In genomic region chr4:116722230-116722629, GRCm38 (mm10) we compare ENCODE assay signal across 11 mouse cellular contexts. TPM values are rescaled to one million over a fixed set of nuclear protein-coding genes. Genes with fewer than 3 reads are reported as not detected.
A peak's percentile ranks its signal among the peaks of the same experiment; 100 is the strongest.
DNase-seq lines count a peak whose midpoint lies in the region; ATAC-seq and TF ChIP-seq lines count a peak whose summit lies in the region.
"Had no signal": no experiment of that assay in that cellular context is flagged by ENCODE, and none has a peak within 500 bp of the region (broad histone marks: within the 10 kb centered on the region; RNA-seq: fewer than 3 reads in every experiment).

No protein-coding gene starts in this region.

- no peak overlapping the region for H3K4me3 ChIP-seq in heart, embryonic 16.5 days (ENCODE audit: low read length)
- H3K4me3 ChIP-seq in neural tube, embryonic 12.5 days, result no peak overlapping the region
- H3K4me3 ChIP-seq in intestine, embryonic 15.5 days (replicated peaks), result no peak overlapping the region
- H3K4me3 ChIP-seq in small intestine, adult 2 months (ENCODE audit: low read depth, low read length), result peak overlapping the region; percentile 48

- TF ChIP-seq CTCF in small intestine, adult 2 months (IDR thresholded peaks at IDR 0.05; ENCODE audit: extremely low read depth, insufficient read length, insufficient replicate concordance, low read depth, low read length), result no peak

- peak overlapping the region; percentile 97 for H3K4me2 ChIP-seq in heart, embryonic 16.5 days (ENCODE audit: low read depth, low read length)
- peak overlapping the region; percentile 74 for H3K4me2 ChIP-seq in neural tube, embryonic 12.5 days (replicated peaks)
- H3K4me2 ChIP-seq in intestine, embryonic 15.5 days (replicated peaks), result peak overlapping the region; percentile 88

- H3K4me1 ChIP-seq in heart, embryonic 16.5 days (ENCODE audit: control insufficient read depth, insufficient read depth, low read length), result peaks cover 13% of the 10 kb centered on the region
- peaks cover 7% of the 10 kb centered on the region; the same call in 1 of the 2 replicates for H3K4me1 ChIP-seq in neural tube, embryonic 12.5 days
- 0 out of 2 replicates have a peak, but pooled peaks cover 7% of the 10 kb centered on the region for H3K4me1 ChIP-seq in intestine, embryonic 15.5 days (replicated peaks)
- H3K4me1 ChIP-seq in small intestine, adult 2 months (ENCODE audit: control insufficient read depth, insufficient read depth, insufficient read length, low read length), result peaks cover 9% of the 10 kb centered on the region; the same call in 1 of the 2 replicates

- no peaks in the 10 kb centered on the region for H3K36me3 ChIP-seq in heart, embryonic 16.5 days (ENCODE audit: control insufficient read depth, insufficient read depth)
- no peaks in the 10 kb centered on the region for H3K36me3 ChIP-seq in neural tube, embryonic 12.5 days
- H3K36me3 ChIP-seq in intestine, embryonic 15.5 days, result no peaks in the 10 kb centered on the region
- H3K36me3 ChIP-seq in small intestine, adult 2 months (ENCODE audit: control insufficient read depth, insufficient read depth, low read length), result peaks cover 1% of the 10 kb centered on the region; the same call in 1 of the 2 replicates

- intact Hi-C loops in heart, postnatal 14 days (cut with DNase I), result loop anchor here (5.0 kb wide), 1 partner anchor 270 kb away; the partner anchor contains the start of gene Urod

- DNase-seq in heart, postnatal 14 days, result no peak
- DNase-seq in neural tube, embryonic 10.5 days (ENCODE audit: extremely low spot score, low spot score), result no peak
- DNase-seq in right cerebral cortex, postnatal 36 days (ENCODE audit: low spot score in 2 of 2), result no peak
- no peak for DNase-seq in c-Kit-positive CD71-positive TER-119-positive erythroid progenitor cells, embryonic 14.5 days (ENCODE audit: low spot score)
- DNase-seq: heart, adult 11 months; lung, postnatal 36 days; right cerebral cortex, postnatal 4 days had no signal

- no peak for TF ChIP-seq POLR2A in small intestine, adult 2 months (IDR thresholded peaks at IDR 0.05; ENCODE audit: low read depth, low read length)

- no peak overlapping the region for H3K9ac ChIP-seq in heart, embryonic 16.5 days (ENCODE audit: low read length)
- no peak overlapping the region for H3K9ac ChIP-seq in neural tube, embryonic 12.5 days
- H3K9ac ChIP-seq in intestine, embryonic 15.5 days, result no peak overlapping the region

- WGBS in heart, embryonic 16.5 days, result 39% methylated on average over 7 of the region's 7 CpGs
- WGBS in neural tube, embryonic 12.5 days, result 31% methylated on average over 7 of the region's 7 CpGs
- WGBS in intestine, embryonic 15.5 days, result 57% methylated on average over 7 of the region's 7 CpGs
- WGBS in small intestine, adult 2 months, result 53% methylated on average over 7 of the region's 7 CpGs

- ATAC-seq in heart, embryonic 16.5 days (replicated peaks; ENCODE audit: extremely low read depth, insufficient read depth, low FRiP score), result no peak
- ATAC-seq in neural tube, embryonic 12.5 days (ENCODE audit: low FRiP score, low read depth), result no peak
- ATAC-seq in intestine, embryonic 15.5 days, result no peak

- H3K27ac ChIP-seq in heart, embryonic 16.5 days (ENCODE audit: low read length), result no peak overlapping the region
- H3K27ac ChIP-seq in neural tube, embryonic 12.5 days, result no peak overlapping the region
- H3K27ac ChIP-seq in intestine, embryonic 15.5 days, result no peak overlapping the region
- no peak overlapping the region for H3K27ac ChIP-seq in small intestine, adult 2 months (ENCODE audit: insufficient read depth, low read depth, low read length)

- no peaks in the 10 kb centered on the region for H3K9me3 ChIP-seq in heart, embryonic 16.5 days (replicated peaks; ENCODE audit: control insufficient read depth, low read length)
- no peaks in the 10 kb centered on the region for H3K9me3 ChIP-seq in neural tube, embryonic 12.5 days
- no peaks in the 10 kb centered on the region for H3K9me3 ChIP-seq in intestine, embryonic 15.5 days

- no peaks in the 10 kb centered on the region for H3K27me3 ChIP-seq in heart, embryonic 16.5 days (ENCODE audit: control insufficient read depth, insufficient read depth, low read length)
- no peaks in the 10 kb centered on the region for H3K27me3 ChIP-seq in neural tube, embryonic 12.5 days (replicated peaks)
- H3K27me3 ChIP-seq in intestine, embryonic 15.5 days (replicated peaks), result no peaks in the 10 kb centered on the region
- no peaks in the 10 kb centered on the region for H3K27me3 ChIP-seq in small intestine, adult 2 months (ENCODE audit: control insufficient read depth, insufficient read depth, low read length)

RNA-seq across cellular contexts. Expression of gene Tesk2, which starts 1.5 kb away (rescaled TPM):
- polyA plus RNA-seq in heart, embryonic 16.5 days (2015; fragmentation: Nextera tagmentation; extraction: Ambion mirVana), result 3.3 and 3.6 TPM in 2 replicates
- total RNA-seq in heart, postnatal 14 days (2021), result 1 to 10 TPM; 1.7 to 2.7 TPM
- 6.4 and 6.5 TPM in 2 replicates for polyA plus RNA-seq in neural tube, embryonic 12.5 days (2016; fragmentation: Nextera tagmentation; extraction: Ambion mirVana)
- 8.1 and 8.7 TPM in 2 replicates for polyA plus RNA-seq in intestine, embryonic 15.5 days (2015; fragmentation: Nextera tagmentation; extraction: Ambion mirVana)
- polyA plus RNA-seq in small intestine, adult 2 months (2012; rRNA removed), result 5.5 and 25.6 TPM in 2 replicates

RNA-seq across cellular contexts. Expression of gene Ccdc163, which starts 13.9 kb away (rescaled TPM):
- 14.8 and 16.0 TPM in 2 replicates for polyA plus RNA-seq in heart, embryonic 16.5 days (2015; fragmentation: Nextera tagmentation; extraction: Ambion mirVana)
- 1 to 10 TPM; 6.8 to 9.3 TPM for total RNA-seq in heart, postnatal 14 days (2021)
- polyA plus RNA-seq in neural tube, embryonic 12.5 days (2016; fragmentation: Nextera tagmentation; extraction: Ambion mirVana), result 22.0 and 23.5 TPM in 2 replicates
- 25.2 and 26.4 TPM in 2 replicates for polyA plus RNA-seq in intestine, embryonic 15.5 days (2015; fragmentation: Nextera tagmentation; extraction: Ambion mirVana)
- 5.0 and 8.9 TPM in 2 replicates for polyA plus RNA-seq in small intestine, adult 2 months (2012; rRNA removed)

RNA-seq across cellular contexts. Expression of gene Mmachc, which starts 14.0 kb away (rescaled TPM):
- polyA plus RNA-seq in heart, embryonic 16.5 days (2015; fragmentation: Nextera tagmentation; extraction: Ambion mirVana), result 39.8 and 45.0 TPM in 2 replicates
- total RNA-seq in heart, postnatal 14 days (2021), result 10 to 100 TPM; 39.9 to 42.3 TPM
- 28.0 and 30.9 TPM in 2 replicates for polyA plus RNA-seq in neural tube, embryonic 12.5 days (2016; fragmentation: Nextera tagmentation; extraction: Ambion mirVana)
- polyA plus RNA-seq in intestine, embryonic 15.5 days (2015; fragmentation: Nextera tagmentation; extraction: Ambion mirVana), result 23.0 and 24.6 TPM in 2 replicates
- 2.0 and 2.1 TPM in 2 replicates for polyA plus RNA-seq in small intestine, adult 2 months (2012; rRNA removed)

RNA-seq across cellular contexts. Expression of gene Prdx1, which starts 36.9 kb away (rescaled TPM):
- polyA plus RNA-seq in heart, embryonic 16.5 days (2015; fragmentation: Nextera tagmentation; extraction: Ambion mirVana), result 934 and 942 TPM in 2 replicates
- total RNA-seq in heart, postnatal 14 days (2021), result 100 to 1,000 TPM; 392 to 403 TPM
- polyA plus RNA-seq in neural tube, embryonic 12.5 days (2016; fragmentation: Nextera tagmentation; extraction: Ambion mirVana), result 660 and 722 TPM in 2 replicates
- 1,436 and 1,568 TPM in 2 replicates for polyA plus RNA-seq in intestine, embryonic 15.5 days (2015; fragmentation: Nextera tagmentation; extraction: Ambion mirVana)
- 40.5 and 74.0 TPM in 2 replicates for polyA plus RNA-seq in small intestine, adult 2 months (2012; rRNA removed)
